Comparison of ENCODE assay signal across 10 mouse cellular contexts in the genomic region with DNA sequence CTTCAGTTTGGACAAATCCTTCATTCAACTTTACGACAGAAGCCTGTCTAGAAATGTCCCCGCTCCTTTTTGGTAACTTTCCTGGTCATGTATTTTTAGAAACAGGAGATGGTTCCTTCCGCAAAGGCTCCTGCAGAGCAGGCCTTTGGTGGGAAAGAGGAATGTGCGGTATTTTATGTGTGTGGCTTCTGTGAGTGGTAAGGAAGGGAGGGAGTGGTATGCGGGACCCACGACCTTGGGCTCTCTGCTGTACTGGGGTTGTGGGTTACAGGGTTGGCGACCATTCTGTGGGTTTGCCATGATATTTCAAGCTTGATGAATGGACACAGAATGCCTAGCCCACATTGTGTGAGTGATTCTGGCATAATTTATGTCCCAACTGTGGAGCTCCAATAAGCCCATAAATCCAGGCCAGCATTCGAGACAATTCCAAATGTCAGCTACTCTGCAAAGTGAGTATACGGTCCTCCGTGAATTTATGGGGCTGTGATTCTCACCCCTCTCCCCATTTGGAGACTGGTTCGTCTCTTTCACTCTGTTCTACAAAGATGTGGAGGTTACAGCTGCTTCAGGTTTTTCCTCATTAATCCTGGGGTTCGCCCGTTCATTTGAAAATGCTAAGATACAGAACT.
DNase-seq lines count a peak whose midpoint lies in the region; ATAC-seq and TF ChIP-seq lines count a peak whose summit lies in the region.
"Had no signal": no experiment of that assay in that cellular context is flagged by ENCODE, and none has a peak within 500 bp of the region (broad histone marks: within the 10 kb centered on the region; RNA-seq: fewer than 3 reads in every experiment).

No protein-coding gene starts in this region.

- H3K9me3 ChIP-seq in liver, embryonic 12.5 days (replicated peaks): no peaks in the 10 kb centered on the region
- no peaks in the 10 kb centered on the region for H3K9me3 ChIP-seq in kidney, embryonic 15.5 days (replicated peaks)
- H3K9me3 ChIP-seq in neural tube, embryonic 13.5 days: no peaks in the 10 kb centered on the region

- TF ChIP-seq POLR2A in liver, adult 2 months (IDR thresholded peaks at IDR 0.05; ENCODE audit: extremely low read depth, insufficient read depth, low read length): no peak

- no peak overlapping the region for H3K9ac ChIP-seq in liver, adult 2 months (ENCODE audit: low read depth, low read length)
- no peak overlapping the region for H3K9ac ChIP-seq in liver, embryonic 12.5 days
- no peak overlapping the region for H3K9ac ChIP-seq in kidney, embryonic 15.5 days
- H3K9ac ChIP-seq in neural tube, embryonic 13.5 days: no peak overlapping the region

- H3K4me1 ChIP-seq in liver, adult 2 months (ENCODE audit: control insufficient read depth, insufficient read depth, low read length): peaks cover 3% of the 10 kb centered on the region; the same call in 1 of the 2 replicates
- H3K4me1 ChIP-seq in liver, embryonic 12.5 days: no peaks in the 10 kb centered on the region; the same call in 1 of the 2 replicates
- H3K4me1 ChIP-seq in kidney, embryonic 15.5 days: peaks cover 20% of the 10 kb centered on the region
- H3K4me1 ChIP-seq in neural tube, embryonic 13.5 days (replicated peaks): peaks cover 27% of the 10 kb centered on the region

- 0 out of 2 replicates have a peak overlapping the region, but pooled peaks have one; percentile 2 for H3K27ac ChIP-seq in liver, adult 2 months (replicated peaks; ENCODE audit: insufficient read depth, low read depth, low read length)
- no peak overlapping the region for H3K27ac ChIP-seq in liver, embryonic 12.5 days
- H3K27ac ChIP-seq in kidney, embryonic 15.5 days: peak overlapping the region; percentile 72
- peak overlapping the region; percentile 61 for H3K27ac ChIP-seq in neural tube, embryonic 13.5 days (replicated peaks)

- no peak for DNase-seq in liver, adult 2 months (ENCODE audit: extremely low read depth, low read depth, low spot score)
- peak; percentile 13 for DNase-seq in heart, adult 8-10 months (ENCODE audit: low spot score)
- DNase-seq in T-cell, adult 2 months (ENCODE audit: low spot score): no peak
- DNase-seq in gastrocnemius, adult 18-20 months (ENCODE audit: low spot score): no peak
- DNase-seq in thymus, postnatal 25 days: no peak
- DNase-seq: right cerebral cortex, postnatal 25 days had no signal

- H3K4me3 ChIP-seq in liver, adult 2 months (ENCODE audit: insufficient read depth, low read depth, low read length): no peak overlapping the region
- no peak overlapping the region for H3K4me3 ChIP-seq in liver, embryonic 12.5 days
- H3K4me3 ChIP-seq in kidney, embryonic 15.5 days (replicated peaks): no peak overlapping the region
- no peak overlapping the region for H3K4me3 ChIP-seq in neural tube, embryonic 13.5 days

- H3K79me2 ChIP-seq in liver, adult 2 months (ENCODE audit: control insufficient read depth, insufficient read depth, low read length): no peaks in the 10 kb centered on the region

- 65% methylated on average over 13 of the region's 13 CpGs for WGBS in liver, adult 2 months
- 33% methylated on average over 13 of the region's 13 CpGs for WGBS in liver, embryonic 12.5 days (ENCODE audit: insufficient replicate concordance)
- 13% methylated on average over 13 of the region's 13 CpGs for WGBS in kidney, embryonic 15.5 days
- WGBS in neural tube, embryonic 13.5 days: 18% methylated on average over 13 of the region's 13 CpGs

- TF ChIP-seq CTCF in liver, adult 2 months (IDR thresholded peaks at IDR 0.05; ENCODE audit: low read depth, low read length): no peak

- ATAC-seq in liver, embryonic 12.5 days: no peak
- ATAC-seq in kidney, embryonic 15.5 days (replicated peaks; ENCODE audit: low FRiP score): peak; percentile 74
- ATAC-seq in neural tube, embryonic 13.5 days (ENCODE audit: low read depth): peak; percentile 47

- no peak overlapping the region for H3K4me2 ChIP-seq in liver, embryonic 12.5 days
- peak overlapping the region; percentile 32 for H3K4me2 ChIP-seq in kidney, embryonic 15.5 days
- H3K4me2 ChIP-seq in neural tube, embryonic 13.5 days: peak overlapping the region; percentile 7; the same call in 1 of the 2 replicates
- H3K4me2 ChIP-seq: midbrain, embryonic 11.5 days had no signal

- no peaks in the 10 kb centered on the region for H3K36me3 ChIP-seq in liver, adult 2 months (ENCODE audit: control insufficient read depth, insufficient read depth, low read length)
- no peaks in the 10 kb centered on the region for H3K36me3 ChIP-seq in liver, embryonic 12.5 days
- H3K36me3 ChIP-seq in kidney, embryonic 15.5 days: no peaks in the 10 kb centered on the region
- H3K36me3 ChIP-seq in neural tube, embryonic 13.5 days: no peaks in the 10 kb centered on the region

- no peaks in the 10 kb centered on the region for H3K27me3 ChIP-seq in liver, adult 2 months (ENCODE audit: control insufficient read depth, insufficient read depth, low read length)
- H3K27me3 ChIP-seq in liver, embryonic 12.5 days (replicated peaks): no peaks in the 10 kb centered on the region
- no peaks in the 10 kb centered on the region for H3K27me3 ChIP-seq in kidney, embryonic 15.5 days
- no peaks in the 10 kb centered on the region for H3K27me3 ChIP-seq in neural tube, embryonic 13.5 days
